Mouse (Mus musculus): ENCODE measurements around the gene Acadvl. TPM values are rescaled to one million over a fixed set of nuclear protein-coding genes. Genes with fewer than 3 reads are reported as not detected.
A peak's percentile ranks its signal among the peaks of the same experiment; 100 is the strongest.

Gene Acadvl
- polyA plus RNA-seq, 1 experiment from 2014 or later = 58.4 TPM

DNA sequence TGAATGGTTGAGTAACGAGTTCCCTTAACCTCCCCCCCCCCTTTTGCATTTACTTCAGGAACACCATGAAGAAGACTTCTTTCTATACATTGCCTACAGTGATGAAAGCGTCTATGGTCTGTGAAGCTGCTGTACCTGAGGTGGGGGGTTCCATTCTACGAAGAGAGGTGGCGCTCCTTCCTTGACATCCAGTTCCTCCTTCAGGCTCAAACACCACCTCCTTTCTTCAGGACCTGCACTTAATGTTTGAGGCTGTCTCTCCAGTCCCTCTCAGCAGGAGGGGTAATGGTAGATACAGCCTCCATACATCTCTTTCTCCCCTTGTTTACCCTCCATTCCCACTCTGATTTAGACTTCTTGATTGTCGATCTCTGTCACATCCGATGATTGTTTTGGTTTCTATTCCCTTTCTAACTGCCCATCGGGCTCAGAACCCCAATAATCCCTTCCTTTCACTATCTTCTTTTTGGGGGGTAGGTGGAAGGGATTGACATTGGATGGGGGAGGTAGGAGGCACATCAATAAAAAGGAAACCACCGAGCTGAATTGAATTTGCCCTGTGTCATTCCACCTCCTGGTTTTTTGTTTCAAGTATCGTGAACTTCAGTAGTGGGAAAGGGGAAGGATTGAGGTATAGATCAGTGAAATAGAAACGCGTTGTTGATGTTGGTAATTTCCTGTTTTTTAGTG, 20.7 kb downstream of the Acadvl start:
- 87% methylated on average over 11 of the region's 11 CpGs for WGBS

DNA sequence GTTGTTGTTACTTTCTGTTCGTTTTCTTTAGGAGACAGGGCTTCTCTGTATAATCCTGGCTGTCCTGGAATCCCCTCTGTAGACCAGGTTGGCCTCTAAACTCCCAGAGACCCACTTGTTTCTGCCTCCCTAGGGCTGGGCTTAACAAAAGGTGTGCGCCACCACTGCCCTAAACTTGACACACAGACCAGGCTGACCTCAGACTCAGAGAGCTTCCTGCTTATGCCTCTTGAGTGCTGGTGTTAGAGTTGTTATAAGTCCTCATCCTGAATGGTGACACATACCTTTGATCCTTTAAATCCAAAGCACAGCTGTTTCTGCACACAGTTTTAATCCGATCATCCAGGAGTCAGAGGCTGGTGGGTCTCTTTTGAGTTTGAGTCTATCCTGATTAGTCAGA, 22.3 kb downstream of the Acadvl start:
- Histone ChIP-seq H3K4me2 (replicated peaks; ENCODE audit: low read depth, low read length) (no peak overlapping the region; the same call in 1 of the 2 replicates), H3K9ac (ENCODE audit: low read depth, low read length) (0 out of 2 replicates have a peak overlapping the region, but pooled peaks have one; percentile 87), H3K36me3 (ENCODE audit: control insufficient read depth, insufficient read depth, low read length) (peaks cover 49% of the 10 kb centered on the region), H3K27ac (ENCODE audit: low read depth, low read length) (no peak overlapping the region), H3K4me1 (ENCODE audit: control insufficient read depth, insufficient read depth, low read length) (peaks cover 15% of the 10 kb centered on the region), H3K27me3 (ENCODE audit: control insufficient read depth, insufficient read depth, low read length) (no peaks in the 10 kb centered on the region), H3K9me3 (ENCODE audit: control insufficient read depth, low read length) (no peaks in the 10 kb centered on the region), H3K4me3 (ENCODE audit: low read length) (peak overlapping the region; percentile 85; the same call in 1 of the 2 replicates)
- WGBS = 90% methylated on average over 3 of the region's 3 CpGs
- ATAC-seq (ENCODE audit: low FRiP score, low TSS enrichment) = no peak

More for the DNA sequence above, 20.7 kb downstream of the Acadvl start:
- H3K4me2 ChIP-seq (replicated peaks; ENCODE audit: low read depth, low read length) = peak overlapping the region; percentile 32
- H3K4me1 ChIP-seq (ENCODE audit: control insufficient read depth, insufficient read depth, low read length) = peaks cover 17% of the 10 kb centered on the region
- H3K27ac ChIP-seq (ENCODE audit: low read depth, low read length) = no peak overlapping the region; the same call in 1 of the 2 replicates
- H3K4me3 ChIP-seq (ENCODE audit: low read length) = peak overlapping the region; percentile 99; the same call in 1 of the 2 replicates
- H3K27me3 ChIP-seq (ENCODE audit: control insufficient read depth, insufficient read depth, low read length) = no peaks in the 10 kb centered on the region
- H3K9ac ChIP-seq (ENCODE audit: low read depth, low read length) = no peak overlapping the region
- no peak for ATAC-seq (ENCODE audit: low FRiP score, low TSS enrichment)
- no peaks in the 10 kb centered on the region for H3K9me3 ChIP-seq (ENCODE audit: control insufficient read depth, low read length)
- H3K36me3 ChIP-seq (ENCODE audit: control insufficient read depth, insufficient read depth, low read length) = peaks cover 49% of the 10 kb centered on the region

GRCm38 (mm10) chr11:69992396-69992795, 22.8 kb downstream of the Acadvl start:
- Histone ChIP-seq H3K27ac (ENCODE audit: low read depth, low read length) (no peak overlapping the region), H3K27me3 (ENCODE audit: control insufficient read depth, insufficient read depth, low read length) (no peaks in the 10 kb centered on the region), H3K9ac (ENCODE audit: low read depth, low read length) (peak overlapping the region; percentile 87; the same call in 1 of the 2 replicates), H3K4me1 (ENCODE audit: control insufficient read depth, insufficient read depth, low read length) (peaks cover 10% of the 10 kb centered on the region), H3K4me3 (ENCODE audit: low read length) (peak overlapping the region; percentile 85), H3K36me3 (ENCODE audit: control insufficient read depth, insufficient read depth, low read length) (peaks cover 49% of the 10 kb centered on the region), H3K4me2 (replicated peaks; ENCODE audit: low read depth, low read length) (peak overlapping the region; percentile 61), H3K9me3 (ENCODE audit: control insufficient read depth, low read length) (no peaks in the 10 kb centered on the region)
- ATAC-seq (ENCODE audit: low FRiP score, low TSS enrichment) = no peak
- WGBS = 81% methylated on average over 10 of the region's 10 CpGs

DNA sequence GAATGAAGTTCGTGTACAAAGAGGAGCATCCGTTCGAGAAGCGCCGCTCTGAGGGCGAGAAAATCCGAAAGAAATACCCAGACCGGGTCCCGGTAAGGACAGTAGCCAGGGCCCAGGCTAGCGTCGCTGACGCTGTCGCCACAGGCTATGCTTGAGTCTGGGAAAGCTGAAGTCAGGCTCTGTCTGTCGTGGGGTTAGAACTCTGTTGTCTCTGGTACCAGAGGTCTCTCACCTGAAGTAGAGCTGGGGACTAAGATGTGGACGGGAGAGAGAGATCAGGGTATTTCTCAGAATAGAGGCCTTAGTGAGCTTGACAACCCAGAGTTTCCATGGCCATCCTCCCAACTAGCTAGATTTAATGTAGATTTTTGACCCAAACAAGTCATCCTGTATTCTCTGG, 23.5 kb downstream of the Acadvl start:
- H3K4me1 ChIP-seq (ENCODE audit: control insufficient read depth, insufficient read depth, low read length) = peaks cover 9% of the 10 kb centered on the region
- peak overlapping the region; percentile 91 for H3K27ac ChIP-seq (ENCODE audit: low read depth, low read length)
- no peaks in the 10 kb centered on the region for H3K27me3 ChIP-seq (ENCODE audit: control insufficient read depth, insufficient read depth, low read length)
- peak overlapping the region; percentile 61 for H3K4me2 ChIP-seq (replicated peaks; ENCODE audit: low read depth, low read length)
- peaks cover 56% of the 10 kb centered on the region for H3K36me3 ChIP-seq (ENCODE audit: control insufficient read depth, insufficient read depth, low read length)
- H3K9me3 ChIP-seq (ENCODE audit: control insufficient read depth, low read length) = no peaks in the 10 kb centered on the region
- peak overlapping the region; percentile 85 for H3K4me3 ChIP-seq (ENCODE audit: low read length)
- H3K9ac ChIP-seq (ENCODE audit: low read depth, low read length) = peak overlapping the region; percentile 87
- 1% methylated on average over 15 of the region's 15 CpGs for WGBS
- no peak for ATAC-seq (ENCODE audit: low FRiP score, low TSS enrichment)

DNA sequence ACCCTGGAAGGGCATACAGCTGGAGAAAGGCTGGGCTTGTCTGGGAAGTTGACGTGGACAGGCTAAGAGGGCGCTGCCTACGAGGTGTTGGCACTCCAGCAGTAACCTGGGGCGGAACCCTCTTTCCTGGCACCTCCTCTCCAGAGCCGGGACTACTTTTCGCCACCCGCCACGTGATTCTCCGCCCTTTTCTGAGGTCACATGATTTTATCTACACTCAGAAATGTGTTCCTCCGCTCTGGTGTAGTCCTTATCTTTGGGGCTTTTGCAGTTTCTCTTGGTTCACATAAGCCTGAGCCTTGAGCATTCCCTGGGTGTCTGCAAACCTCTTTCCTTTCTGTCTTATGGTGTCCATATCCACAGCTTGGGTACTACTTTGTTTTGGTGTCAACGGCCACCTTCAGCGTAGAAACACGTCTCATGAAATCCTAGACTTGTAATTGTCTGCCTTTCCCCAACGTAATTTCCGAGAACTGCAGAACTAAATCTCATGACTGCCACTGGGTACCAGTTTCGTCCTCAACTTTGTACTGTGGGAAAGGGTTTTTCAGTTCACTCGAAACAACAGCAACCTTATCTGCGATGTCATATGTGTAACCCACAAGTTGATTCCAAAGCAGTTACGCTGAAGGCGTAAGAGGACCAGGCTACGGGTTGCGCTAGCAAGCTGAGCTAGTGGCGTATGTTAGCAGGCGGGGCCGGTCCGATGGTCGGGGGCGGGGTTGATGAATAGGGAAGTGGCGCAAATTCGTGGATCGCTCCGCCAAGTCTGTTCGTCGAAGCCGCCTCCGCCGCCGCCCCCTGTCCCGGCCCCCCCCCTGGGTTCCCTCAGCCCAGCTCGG, 24.1 kb downstream of the Acadvl start, which contains the start of gene Gabarap:
TSS of gene Gabarap (plus strand) at position 294 of the 842 bp plus-strand sequence.
- H3K36me3 ChIP-seq (ENCODE audit: control insufficient read depth, insufficient read depth, low read length) = peaks cover 62% of the 10 kb centered on the region
- peak; percentile 68 for ATAC-seq (ENCODE audit: low FRiP score, low TSS enrichment)

GRCm38 (mm10) chr11:69989949-69990348, 25.3 kb downstream of the Acadvl start:
- H3K4me2 ChIP-seq (replicated peaks; ENCODE audit: low read depth, low read length) = no peak overlapping the region
- peak overlapping the region; percentile 11; the same call in 1 of the 2 replicates for H3K27ac ChIP-seq (ENCODE audit: low read depth, low read length)
- H3K4me1 ChIP-seq (ENCODE audit: control insufficient read depth, insufficient read depth, low read length) = peaks cover 9% of the 10 kb centered on the region
- no peak overlapping the region for H3K9ac ChIP-seq (ENCODE audit: low read depth, low read length)
- no peak overlapping the region for H3K4me3 ChIP-seq (ENCODE audit: low read length)
- peaks cover 72% of the 10 kb centered on the region for H3K36me3 ChIP-seq (ENCODE audit: control insufficient read depth, insufficient read depth, low read length)
- H3K9me3 ChIP-seq (ENCODE audit: control insufficient read depth, low read length) = no peaks in the 10 kb centered on the region
- ATAC-seq (ENCODE audit: low FRiP score, low TSS enrichment) = no peak
- WGBS = 88% methylated on average over 8 of the region's 8 CpGs
- H3K27me3 ChIP-seq (ENCODE audit: control insufficient read depth, insufficient read depth, low read length) = no peaks in the 10 kb centered on the region

More for the DNA sequence above, 24.1 kb downstream of the Acadvl start, which contains the start of gene Gabarap:
- peaks cover 9% of the 10 kb centered on the region for H3K4me1 ChIP-seq (ENCODE audit: control insufficient read depth, insufficient read depth, low read length)
- peak within 1 kb of the TSS; percentile 85 for H3K4me3 ChIP-seq (ENCODE audit: low read length)
- H3K4me2 ChIP-seq (replicated peaks; ENCODE audit: low read depth, low read length) = peak within 1 kb of the TSS; percentile 61
- H3K9ac ChIP-seq (ENCODE audit: low read depth, low read length) = peak within 1 kb of the TSS; percentile 87
- under 1% methylated on average over 40 of the region's 40 CpGs for WGBS
- no peaks in the 10 kb centered on the region for H3K9me3 ChIP-seq (ENCODE audit: control insufficient read depth, low read length)
- peak within 1 kb of the TSS; percentile 91 for H3K27ac ChIP-seq (ENCODE audit: low read depth, low read length)
- no peaks in the 10 kb centered on the region for H3K27me3 ChIP-seq (ENCODE audit: control insufficient read depth, insufficient read depth, low read length)

- Histone ChIP-seq H3K9ac (ENCODE audit: low read depth, low read length) (no peak overlapping the region), H3K9me3 (ENCODE audit: control insufficient read depth, low read length) (no peaks in the 10 kb centered on the region), H3K36me3 (ENCODE audit: control insufficient read depth, insufficient read depth, low read length) (peaks cover 57% of the 10 kb centered on the region), H3K4me2 (replicated peaks; ENCODE audit: low read depth, low read length) (no peak overlapping the region), H3K4me1 (ENCODE audit: control insufficient read depth, insufficient read depth, low read length) (peaks cover 15% of the 10 kb centered on the region), H3K27ac (ENCODE audit: low read depth, low read length) (no peak overlapping the region), H3K4me3 (ENCODE audit: low read length) (no peak overlapping the region), H3K27me3 (ENCODE audit: control insufficient read depth, insufficient read depth, low read length) (no peaks in the 10 kb centered on the region)
- ATAC-seq (ENCODE audit: low FRiP score, low TSS enrichment) = no peak
- WGBS = 89% methylated on average over 8 of the region's 8 CpGs
Measured at GRCm38 (mm10) chr11:69984431-69984830, 30.8 kb downstream of the Acadvl start.

- Histone ChIP-seq H3K9ac (ENCODE audit: low read depth, low read length) (peak overlapping the region; percentile 99; the same call in 1 of the 2 replicates), H3K9me3 (ENCODE audit: control insufficient read depth, low read length) (no peaks in the 10 kb centered on the region), H3K36me3 (ENCODE audit: control insufficient read depth, insufficient read depth, low read length) (peaks cover 50% of the 10 kb centered on the region), H3K4me2 (replicated peaks; ENCODE audit: low read depth, low read length) (peak overlapping the region; percentile 90; the same call in 1 of the 2 replicates), H3K4me3 (ENCODE audit: low read length) (peak overlapping the region; percentile 100; the same call in 1 of the 2 replicates), H3K4me1 (ENCODE audit: control insufficient read depth, insufficient read depth, low read length) (peaks cover 15% of the 10 kb centered on the region), H3K27me3 (ENCODE audit: control insufficient read depth, insufficient read depth, low read length) (no peaks in the 10 kb centered on the region), H3K27ac (ENCODE audit: low read depth, low read length) (no peak overlapping the region)
- ATAC-seq (ENCODE audit: low FRiP score, low TSS enrichment) = no peak
- WGBS = 79% methylated on average over 4 of the region's 4 CpGs
Measured at GRCm38 (mm10) chr11:69983377-69983776, 31.8 kb downstream of the Acadvl start.
